Mouse (Mus musculus) c-Kit-positive CD71-positive TER-119-positive erythroid progenitor cells, embryonic 14.5 days (primary cell): Measurements from ENCODE around the gene Ercc6.

ENCODE experiments used
- DNase-seq: peaks from one replicate; pipeline ENCODE4 v3.0.0-alpha.2; 2013; ENCODE audit warnings: low spot score

The Ercc6 gene

DNA sequence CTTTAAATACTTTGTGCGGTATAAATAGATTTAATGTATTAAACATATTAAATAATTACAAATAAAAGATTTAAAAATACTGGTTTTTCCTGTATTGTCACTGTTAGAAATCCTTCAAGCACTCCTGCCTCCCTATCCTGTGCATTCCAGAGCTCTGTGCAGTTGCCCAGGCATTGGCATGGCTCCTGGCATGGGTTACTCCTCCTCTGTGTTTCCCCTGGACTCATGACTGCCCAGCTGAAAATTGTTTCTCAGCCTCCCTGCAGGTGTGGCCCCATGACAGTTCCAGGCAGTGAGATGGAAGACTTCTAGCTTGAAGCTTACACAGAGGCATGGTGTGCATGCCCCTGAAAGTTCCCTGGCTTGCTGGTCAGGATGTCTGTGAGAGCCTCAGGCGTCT lies 65.1 kb downstream of the Ercc6 start:
- DNase-seq, result no peak

DNA sequence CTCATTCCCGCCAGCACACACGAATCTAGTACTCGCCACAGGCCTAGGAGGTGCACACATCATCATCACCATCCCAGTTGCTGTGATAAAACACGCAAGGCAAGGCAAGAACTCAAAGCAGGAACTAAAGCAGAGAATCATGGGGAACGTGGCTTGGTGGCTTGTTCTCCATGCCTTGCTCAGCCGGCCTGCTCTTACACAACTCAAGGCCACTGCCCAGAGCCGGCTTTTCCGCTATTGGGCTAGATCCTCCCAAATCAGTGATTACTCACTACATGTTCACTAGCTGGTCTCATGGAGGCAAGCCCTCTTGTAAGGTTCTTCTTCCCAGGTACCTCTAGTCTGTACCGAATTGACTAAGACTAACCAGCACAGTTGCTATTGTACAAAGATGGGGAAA lies 70.4 kb downstream of the Ercc6 start:
- no peak for DNase-seq

DNA sequence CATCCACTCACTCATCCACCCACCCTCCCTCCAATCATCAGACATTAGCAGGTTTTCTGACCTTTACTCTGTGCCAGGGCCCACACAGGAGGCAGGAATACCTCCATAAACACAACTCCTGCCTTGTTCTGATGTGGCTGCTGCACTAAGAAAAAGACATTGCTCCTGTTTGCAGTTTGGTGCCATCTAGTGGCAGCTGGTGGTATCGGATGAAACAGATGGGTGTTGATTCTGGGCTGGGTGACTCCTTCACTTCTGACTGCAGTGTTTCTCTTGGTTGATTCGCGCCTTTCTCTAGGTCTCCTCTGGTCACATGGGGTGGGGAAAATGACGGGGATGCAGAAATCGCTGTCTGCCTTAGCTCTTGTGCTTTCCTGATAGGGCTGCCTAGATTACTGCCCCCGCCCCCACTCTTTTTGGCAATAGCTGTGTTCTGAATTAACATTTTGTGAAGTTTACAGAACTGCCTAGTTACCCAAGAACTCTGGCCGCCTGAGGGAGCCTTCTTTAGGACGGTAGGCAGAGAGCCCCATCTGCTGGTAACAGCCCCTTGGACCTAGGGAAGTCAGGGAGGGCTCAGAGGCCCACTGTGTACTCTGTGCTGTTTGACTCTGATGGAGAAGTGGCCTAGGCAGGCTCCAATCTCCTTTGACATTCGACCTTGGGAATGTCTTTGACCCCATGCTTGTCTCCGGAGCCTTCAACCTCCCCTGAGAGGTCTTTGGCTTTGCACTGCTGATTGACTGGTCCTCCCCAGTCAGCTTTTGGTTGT lies 73.9 kb downstream of the Ercc6 start:
- peak; percentile 61 for DNase-seq

DNA sequence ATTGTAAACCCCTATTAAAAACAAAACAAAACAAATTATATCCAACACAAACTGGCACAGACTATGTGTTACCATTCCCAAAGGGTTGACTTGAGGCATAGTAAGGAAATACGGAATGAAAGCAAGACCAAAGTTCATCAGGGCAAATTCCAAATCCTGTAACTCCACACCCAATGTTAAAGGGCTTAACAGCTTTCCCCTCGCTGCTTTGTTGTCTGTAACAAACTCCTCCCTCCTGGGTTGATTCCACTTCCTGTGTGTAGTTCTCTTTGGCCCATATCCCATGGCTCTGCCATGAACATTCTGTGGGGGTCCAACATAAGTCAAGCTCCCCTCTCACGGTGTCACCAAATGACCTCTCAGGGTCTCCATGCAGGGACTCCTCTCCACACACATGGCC lies 77.1 kb downstream of the Ercc6 start:
- no peak for DNase-seq

DNA sequence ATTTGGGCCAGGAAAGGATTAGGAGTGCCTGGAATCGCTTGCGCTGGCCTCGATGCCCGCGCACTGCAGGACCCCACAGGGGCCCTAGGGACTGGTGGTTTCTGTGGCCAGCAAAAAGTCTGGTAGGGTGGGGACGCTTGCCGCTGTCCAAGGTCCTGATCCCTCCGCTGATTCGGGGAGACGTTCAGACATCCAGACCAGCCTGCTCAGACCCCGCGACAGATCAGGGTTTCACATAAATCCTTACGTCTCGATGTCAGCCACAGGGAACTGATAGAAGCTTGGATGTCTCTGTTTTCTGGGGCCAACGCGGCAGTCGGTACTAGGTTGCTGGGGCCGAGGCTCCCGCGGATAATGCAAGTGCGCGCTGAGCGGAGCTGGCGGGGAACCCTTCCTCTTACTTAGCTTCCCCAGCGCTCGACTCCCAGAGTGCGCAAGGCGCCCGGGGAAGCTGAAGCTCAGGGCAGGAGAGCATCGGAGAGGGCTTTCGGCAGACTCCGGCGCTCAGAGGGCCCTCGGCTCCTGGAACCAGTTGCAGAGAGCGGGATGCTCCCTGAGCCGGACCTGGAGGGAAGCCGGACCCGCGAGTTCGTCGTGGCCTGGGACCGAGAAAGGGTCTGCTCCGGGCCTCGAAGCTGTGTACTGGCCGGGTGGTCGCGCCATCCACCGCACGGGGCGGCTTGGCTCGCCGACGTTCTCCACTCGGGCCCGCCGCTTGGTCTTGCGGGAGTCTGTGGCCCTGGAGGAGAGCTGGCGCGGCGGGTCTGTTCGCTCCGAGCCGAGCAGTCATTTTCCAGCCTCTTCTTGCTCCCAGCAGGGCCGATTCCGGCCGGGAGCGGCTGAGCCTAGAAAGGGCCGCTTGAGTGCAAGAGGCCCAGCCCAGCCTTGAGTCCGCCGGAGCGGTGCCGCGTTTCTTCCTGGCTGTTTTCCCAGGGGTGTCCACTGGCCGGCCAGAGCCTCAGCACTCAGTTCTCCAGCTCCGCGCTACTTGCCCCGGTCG lies 84.2 kb downstream of the Ercc6 start:
- DNase-seq, result peak; percentile 44

DNA sequence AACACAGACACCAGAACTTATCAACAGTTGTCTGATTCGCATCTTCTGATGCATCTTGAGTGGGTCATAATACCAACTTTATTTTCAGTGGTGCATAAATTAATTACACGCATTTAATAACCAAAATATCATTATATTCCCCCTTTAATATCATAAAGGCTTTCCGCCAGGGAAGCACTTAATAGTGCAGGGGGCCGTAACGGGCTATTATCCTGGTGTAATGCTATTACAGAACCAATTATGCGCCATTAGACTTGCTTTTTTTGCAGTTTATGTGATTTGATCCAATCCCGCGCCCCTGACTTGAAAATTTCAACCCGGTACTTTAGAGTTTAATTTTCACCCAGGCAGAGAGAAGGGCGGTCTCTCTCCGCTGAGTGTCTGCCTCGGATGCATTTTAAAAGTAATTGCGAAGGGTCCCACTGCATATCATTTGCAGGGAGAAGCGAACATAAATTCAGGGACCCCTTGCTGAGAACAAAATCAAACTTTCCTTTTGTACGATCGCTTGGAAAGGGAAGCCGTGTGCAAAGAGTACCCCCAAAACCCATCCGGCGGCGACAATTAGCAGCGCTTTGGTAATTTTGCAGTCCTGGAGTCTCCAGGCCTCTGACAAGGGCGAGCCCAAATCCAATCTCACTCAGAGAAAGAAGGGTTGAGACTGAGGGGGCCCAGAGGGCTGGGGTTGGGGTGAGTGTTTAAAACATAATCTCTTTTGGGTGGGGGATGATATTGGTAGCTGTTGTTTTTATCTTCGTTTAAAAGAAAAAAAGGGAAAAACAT lies 85.3 kb downstream of the Ercc6 start:
- no peak for DNase-seq

DNA sequence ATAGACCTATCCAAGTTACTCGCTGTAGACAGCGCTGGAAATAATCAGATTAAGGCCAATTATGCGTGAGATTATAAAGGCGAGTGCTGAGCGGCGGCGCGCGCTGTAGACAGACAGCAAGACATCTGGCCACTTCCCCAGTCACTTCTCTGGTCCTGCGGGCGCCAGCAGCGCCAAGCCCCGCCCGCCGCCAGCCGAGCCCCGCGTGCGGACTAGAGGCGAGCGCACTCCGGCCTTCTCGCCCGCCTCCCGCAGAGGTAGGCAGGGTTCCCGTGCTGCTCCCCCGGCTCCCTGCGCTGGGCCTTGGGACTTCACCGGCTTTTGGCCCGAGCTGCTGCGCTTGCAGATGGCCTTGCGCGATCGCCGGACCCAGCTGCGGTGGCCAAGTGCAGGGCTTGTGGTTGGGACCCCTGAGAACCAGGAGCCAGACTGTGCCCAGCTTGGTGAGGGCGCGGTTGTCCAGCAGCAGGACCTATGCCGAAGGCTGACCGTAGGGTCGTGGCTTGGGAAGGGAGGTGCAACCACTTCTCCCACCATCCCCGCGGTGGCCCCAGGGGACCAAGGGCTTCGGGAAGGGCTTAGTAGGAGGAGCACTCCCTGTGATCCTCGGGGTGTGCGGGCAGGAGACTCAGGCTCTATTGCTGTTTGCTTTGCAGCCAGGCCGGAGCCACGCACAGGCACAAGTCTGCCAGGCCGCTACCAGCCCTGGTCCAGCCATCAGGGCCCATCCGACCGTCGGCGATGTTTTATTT lies 86.1 kb downstream of the Ercc6 start, which contains the start of gene Prrxl1:
TSS of gene Prrxl1 (plus strand) at position 118 of the 752 bp plus-strand sequence.
- DNase-seq, result no peak

DNA sequence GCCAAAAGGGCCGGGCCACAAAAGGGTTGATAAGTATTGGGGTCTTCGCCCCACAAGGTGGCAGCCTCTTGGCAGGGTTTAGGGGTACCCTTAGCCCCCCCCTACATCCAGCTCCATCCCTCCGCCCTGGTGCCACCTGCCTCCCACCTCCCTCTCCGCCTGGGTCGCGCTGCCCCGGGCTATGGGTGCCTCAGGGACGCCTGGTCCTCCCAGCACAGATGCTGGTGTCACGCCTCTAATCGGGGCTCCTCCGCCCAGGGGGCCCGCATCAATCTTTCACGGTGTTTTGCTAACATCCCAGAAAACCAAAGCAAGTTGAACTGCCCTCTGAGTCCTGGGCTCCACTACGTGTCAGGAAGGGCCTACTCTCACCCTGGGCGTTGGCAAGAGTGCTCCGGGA lies 86.8 kb downstream of the Ercc6 start:
- no peak for DNase-seq

DNA sequence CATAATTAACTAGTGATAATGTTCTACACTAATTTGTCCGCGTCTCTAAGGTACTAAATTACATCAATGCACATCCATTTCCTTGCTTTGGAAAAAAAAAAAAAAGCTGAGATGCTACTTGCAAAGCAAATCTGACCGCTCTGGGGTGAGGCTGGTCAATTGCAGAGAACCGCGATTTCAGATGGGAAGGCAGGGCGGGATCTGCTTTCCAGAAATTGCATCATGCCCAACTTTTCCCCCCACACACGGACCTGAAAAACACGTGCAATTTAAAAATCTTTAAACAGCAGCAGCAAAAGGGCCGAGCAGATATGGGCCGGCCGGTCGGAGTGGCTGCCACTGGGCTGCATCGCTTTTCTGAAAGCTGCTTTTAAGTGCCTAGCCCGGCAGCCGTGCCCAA lies 92.2 kb downstream of the Ercc6 start:
- DNase-seq, result no peak

DNA sequence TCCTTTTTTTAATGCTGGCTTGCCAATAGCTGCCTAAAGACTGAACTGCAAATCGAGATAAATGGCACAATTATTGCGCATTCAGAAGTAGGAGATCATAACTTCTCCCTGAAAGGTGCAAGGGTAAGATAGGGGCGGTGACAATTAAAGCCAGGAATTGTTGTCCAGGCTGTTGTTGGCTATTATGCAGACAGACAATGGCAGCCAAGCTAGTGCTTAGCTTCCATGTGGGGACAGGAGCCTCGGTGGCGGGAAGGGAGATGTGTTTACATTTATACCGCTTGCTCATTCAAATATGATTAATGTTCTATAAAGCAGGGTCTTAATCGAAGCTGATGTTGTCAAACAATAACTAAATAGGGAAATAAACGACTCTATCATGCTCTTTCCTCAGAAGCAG lies 93.0 kb downstream of the Ercc6 start:
- no peak for DNase-seq

DNA sequence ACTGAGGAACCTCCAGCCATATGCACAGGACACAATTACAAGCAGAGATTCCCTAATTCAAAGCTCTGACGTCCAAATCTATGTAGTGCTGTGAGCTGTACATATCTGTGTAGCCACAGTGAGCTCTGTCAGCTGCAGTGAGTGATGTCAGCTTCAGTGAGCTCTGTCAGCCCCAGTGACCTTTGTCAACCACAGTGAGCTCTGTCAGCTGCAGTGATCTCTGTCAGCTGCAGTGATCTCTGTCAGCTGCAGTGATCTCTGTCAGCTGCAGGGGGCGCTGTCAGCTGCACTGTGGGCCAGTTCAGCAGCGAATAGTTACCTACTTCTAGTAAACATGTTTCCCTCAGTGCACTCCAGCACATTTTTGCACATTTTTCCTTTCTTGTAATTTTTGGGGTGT lies 96.1 kb downstream of the Ercc6 start:
- no peak for DNase-seq

DNA sequence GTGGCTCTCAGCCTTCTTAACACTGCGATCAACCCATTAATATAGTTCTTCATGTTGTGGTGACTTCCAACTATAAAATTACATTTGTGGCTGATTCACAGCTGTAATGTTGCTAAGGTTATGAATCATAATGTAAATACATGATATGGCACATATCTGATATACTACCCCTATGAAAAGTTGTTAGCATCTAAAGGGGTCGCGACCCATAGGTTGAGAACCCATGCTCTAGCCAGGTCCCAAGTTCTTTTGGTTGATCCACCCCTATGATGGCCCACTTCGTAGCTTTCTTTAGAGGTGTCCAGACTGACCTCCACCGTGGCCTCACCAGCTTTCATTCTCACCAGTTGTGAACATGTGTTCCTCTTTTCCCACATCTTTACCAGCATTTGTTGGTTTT lies 103.9 kb downstream of the Ercc6 start:
- DNase-seq, result no peak

DNA sequence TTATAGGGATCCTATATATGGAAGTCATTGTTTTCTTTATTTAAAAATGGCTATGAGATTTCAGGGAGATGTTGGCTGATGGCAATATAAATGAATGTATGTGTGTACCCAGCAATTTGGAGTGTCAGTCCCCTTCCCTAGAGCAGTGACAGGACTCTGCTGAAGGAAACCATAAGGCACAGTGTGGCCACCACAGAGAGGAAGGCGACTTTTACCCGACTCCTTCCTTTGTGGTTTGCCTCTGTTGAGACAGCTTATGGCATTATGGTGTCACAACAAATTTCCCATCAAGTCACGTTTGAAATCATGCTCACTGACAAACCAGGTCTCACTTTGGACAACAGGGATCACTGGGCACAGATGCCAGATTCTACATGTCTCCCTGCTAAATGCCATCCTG lies 110.9 kb downstream of the Ercc6 start:
- no peak for DNase-seq

DNA sequence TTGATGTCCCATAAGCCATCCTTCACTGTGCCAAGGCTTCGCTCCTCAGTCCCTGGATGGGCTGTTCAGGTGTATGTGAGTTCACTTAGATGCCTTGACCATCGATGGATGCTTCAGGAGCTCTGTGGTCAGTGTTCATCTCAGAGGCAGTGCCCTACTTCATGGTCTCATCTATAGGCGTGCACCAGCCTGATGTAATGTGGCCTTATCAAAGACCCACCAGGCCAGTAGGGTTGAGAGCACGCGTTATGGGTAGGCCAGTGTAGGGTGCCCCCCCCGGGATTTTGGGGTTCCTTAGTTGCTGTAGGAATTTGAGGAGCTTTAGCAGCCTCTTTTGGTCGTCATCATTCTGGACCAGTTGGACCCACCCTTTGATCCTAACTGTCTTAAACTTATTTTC lies 111.5 kb downstream of the Ercc6 start:
- no peak for DNase-seq

DNA sequence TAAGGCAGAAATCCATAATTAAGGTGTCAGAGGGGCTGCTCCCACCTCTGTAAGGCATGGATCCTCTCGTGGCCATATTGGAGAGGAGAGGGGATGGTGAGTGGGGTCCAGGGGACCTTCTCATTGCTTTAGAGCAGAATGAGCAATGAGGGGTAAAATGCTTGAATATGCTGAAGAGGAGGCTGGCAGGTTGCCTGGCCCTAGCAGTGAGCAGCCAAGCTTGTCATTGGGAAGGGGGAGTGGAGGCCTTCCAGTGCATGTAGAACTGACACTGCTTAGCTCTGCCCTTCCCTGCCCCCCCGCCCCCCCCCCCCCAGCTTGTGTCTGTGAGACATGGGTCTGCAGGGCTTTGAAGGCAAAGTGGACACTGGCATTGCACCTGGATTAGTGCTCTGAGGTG lies 114.0 kb downstream of the Ercc6 start:
- DNase-seq, result no peak

DNA sequence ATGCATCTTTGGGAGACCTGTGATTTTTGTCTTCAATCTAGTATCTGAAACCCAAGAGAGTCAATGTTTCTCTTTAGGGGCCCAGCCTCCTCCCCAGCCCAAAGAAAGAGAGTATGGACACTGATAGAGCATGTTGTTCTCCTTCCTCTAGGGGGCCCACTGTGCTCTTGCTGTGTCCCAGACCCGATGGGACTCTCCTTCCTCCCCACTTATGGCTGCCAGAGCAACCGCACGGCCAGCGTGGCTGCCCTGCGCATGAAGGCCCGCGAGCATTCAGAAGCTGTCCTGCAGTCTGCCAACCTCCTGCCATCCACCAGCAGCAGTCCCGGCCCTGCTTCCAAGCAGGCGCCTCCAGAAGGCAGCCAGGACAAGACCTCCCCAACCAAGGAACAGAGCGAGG lies 115.3 kb downstream of the Ercc6 start:
- DNase-seq, result no peak
